Mouse (Mus musculus) heart, embryonic 10.5 days (tissue): ENCODE data around the gene Otc. TPM values are rescaled to one million over a fixed set of nuclear protein-coding genes. Genes with fewer than 3 reads are reported as not detected.

Source experiments
- DNase-seq: peaks from one replicate; pipeline ENCODE4 v3.0.0-alpha.2; 2017; ENCODE audit warnings: low spot score
- H3K27ac ChIP-seq: fragments of 300-500 bp; sonication (generic); 2 replicates; pipeline ENCODE4 v1.5.1; 2016; ENCODE audit warnings: mild to moderate bottlenecking
- H3K27me3 ChIP-seq: fragments of 300-500 bp; sonication (generic); 2 replicates; pipeline ENCODE4 v1.6.1; 2016; ENCODE audit warnings: mild to moderate bottlenecking; ENCODE audit not compliant: poor library complexity, insufficient read depth, severe bottlenecking
- H3K36me3 ChIP-seq: fragments of 300-500 bp; sonication (generic); 2 replicates; pipeline ENCODE4 v1.6.1; 2016; ENCODE audit warnings: mild to moderate bottlenecking, moderate library complexity
- H3K4me1 ChIP-seq: fragments of 300-500 bp; sonication (generic); 2 replicates; pipeline ENCODE4 v1.6.1; 2016; ENCODE audit warnings: mild to moderate bottlenecking
- H3K4me3 ChIP-seq: fragments of 300-500 bp; sonication (generic); 2 replicates; pipeline ENCODE4 v1.5.1; 2016; ENCODE audit warnings: mild to moderate bottlenecking, moderate library complexity
- H3K9me3 ChIP-seq: fragments of 300-500 bp; sonication (generic); 2 replicates; pipeline ENCODE4 v1.6.1; 2016; ENCODE audit warnings: mild to moderate bottlenecking, moderate library complexity
- WGBS: fragments of 180-500 bp; shearing (Covaris S2); methylation state at CpG from one replicate; pipeline ENCODE4 v1.1.7; 2016; 5-methylcytosine and 5-hydroxymethylcytosine counted together
- polyA plus RNA-seq: library from polyadenylated mRNA; unstranded; fragments of >200 nt; fragmentation: Nextera tagmentation; extraction: Ambion mirVana; gene quantifications from 2 replicates; pipeline ENCODE4 v1.2.1, GENCODE M21; 2016

Otc gene
- polyA plus RNA-seq = 1.5 TPM in 1 of 2 replicates, not detected in the other

GRCm38 (mm10) chrX:10251852-10252504 is at the start of gene Otc:
Otc (plus strand) TSS chrX:10252305.
- DNase-seq = no peak
- Histone ChIP-seq H3K27ac (no peak within 1 kb of the TSS), H3K36me3 (no peaks in the 10 kb centered on the region), H3K27me3 (no peaks in the 10 kb centered on the region), H3K9me3 (no peaks in the 10 kb centered on the region), H3K4me3 (no peak within 1 kb of the TSS), H3K4me1 (no peaks in the 10 kb centered on the region)
- 52% methylated on average over 2 of the region's 2 CpGs for whole genome bisulfite sequencing

DNA sequence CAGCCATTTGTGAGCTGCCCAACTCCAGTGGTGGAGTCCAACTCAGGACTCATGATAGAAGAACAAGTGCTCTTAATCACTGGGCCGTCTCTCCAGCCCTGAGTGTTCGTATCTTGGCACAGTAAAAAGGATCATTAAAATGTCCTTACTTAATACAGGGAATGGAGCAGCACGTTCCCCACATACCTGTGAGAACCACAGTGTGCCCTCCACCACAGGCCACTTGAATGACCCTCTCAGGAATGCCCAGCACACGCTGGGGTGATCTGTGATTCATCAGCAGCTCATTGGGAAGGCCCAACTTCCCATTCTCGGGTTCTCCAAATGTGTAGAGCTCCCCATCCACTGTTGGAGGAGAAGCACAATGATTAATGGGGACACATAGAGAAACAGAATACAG is 46.2 kb upstream of the Otc start:
- Histone ChIP-seq H3K27me3 (no peaks in the 10 kb centered on the region), H3K27ac (no peak overlapping the region), H3K9me3 (no peaks in the 10 kb centered on the region), H3K4me3 (no peak overlapping the region), H3K36me3 (peaks cover 4% of the 10 kb centered on the region; the same call in 1 of the 2 replicates), H3K4me1 (no peaks in the 10 kb centered on the region)
- 72% methylated on average over 5 of the region's 5 CpGs for WGBS
- DNase-seq = no peak

GRCm38 (mm10) chrX:10215972-10216371 is 36.1 kb upstream of the Otc start:
- peak overlapping the region; percentile 85 for H3K27ac ChIP-seq
- no peaks in the 10 kb centered on the region for H3K9me3 ChIP-seq
- H3K27me3 ChIP-seq = no peaks in the 10 kb centered on the region
- H3K36me3 ChIP-seq = no peaks in the 10 kb centered on the region
- H3K4me3 ChIP-seq = peak overlapping the region; percentile 63
- DNase-seq = no peak
- 18% methylated on average over 16 of the region's 16 CpGs for WGBS
- H3K4me1 ChIP-seq = no peaks in the 10 kb centered on the region

- no peaks in the 10 kb centered on the region for H3K4me1 ChIP-seq
- H3K27me3 ChIP-seq = no peaks in the 10 kb centered on the region
- peak; percentile 93 for DNase-seq
- H3K9me3 ChIP-seq = no peaks in the 10 kb centered on the region
- H3K4me3 ChIP-seq = peak within 1 kb of the TSS; percentile 63
- peak within 1 kb of the TSS; percentile 85 for H3K27ac ChIP-seq
- no peaks in the 10 kb centered on the region for H3K36me3 ChIP-seq
- 11% methylated on average over 46 of the region's 47 CpGs for WGBS
Observed at GRCm38 (mm10) chrX:10216410-10216949, 35.6 kb upstream of the Otc start, which contains the start of gene Rpgr. Rpgr (minus strand) TSS chrX:10216920.

GRCm38 (mm10) chrX:10219281-10219680 is 32.8 kb upstream of the Otc start:
- 63% methylated on average over 6 of the region's 6 CpGs for WGBS
- H3K27me3 ChIP-seq = no peaks in the 10 kb centered on the region
- H3K4me3 ChIP-seq = no peak overlapping the region
- no peaks in the 10 kb centered on the region for H3K9me3 ChIP-seq
- no peaks in the 10 kb centered on the region for H3K36me3 ChIP-seq
- no peak for DNase-seq
- H3K4me1 ChIP-seq = no peaks in the 10 kb centered on the region
- no peak overlapping the region for H3K27ac ChIP-seq

GRCm38 (mm10) chrX:10233051-10233450 is 19.1 kb upstream of the Otc start:
- no peaks in the 10 kb centered on the region for H3K36me3 ChIP-seq
- no peak overlapping the region for H3K4me3 ChIP-seq
- H3K27me3 ChIP-seq = no peaks in the 10 kb centered on the region
- no peak for DNase-seq
- H3K27ac ChIP-seq = no peak overlapping the region
- WGBS = 77% methylated on average over 2 of the region's 2 CpGs
- no peaks in the 10 kb centered on the region for H3K4me1 ChIP-seq
- H3K9me3 ChIP-seq = no peaks in the 10 kb centered on the region

DNA sequence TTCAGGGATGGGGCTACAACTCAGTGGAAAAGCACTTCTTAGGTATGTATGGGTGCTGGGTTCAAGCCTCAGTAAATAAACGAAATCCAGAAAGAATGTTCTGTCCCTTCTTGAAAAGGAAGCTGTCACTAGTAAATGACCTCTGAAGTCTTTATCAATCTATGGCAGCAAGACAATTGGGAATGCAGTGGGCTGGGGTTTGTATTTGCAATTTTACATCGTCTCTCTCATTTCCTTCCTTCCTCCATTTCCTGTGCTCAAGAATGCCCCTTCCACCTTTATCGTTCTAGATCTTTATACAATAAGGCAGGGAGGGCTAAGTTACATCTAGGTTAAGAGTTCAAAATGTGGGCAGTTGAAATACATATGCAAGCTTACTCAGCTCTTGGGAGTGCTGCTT is 17.5 kb upstream of the Otc start:
- WGBS = 60% methylated on average over 3 of the region's 3 CpGs
- Histone ChIP-seq H3K4me1 (no peaks in the 10 kb centered on the region), H3K36me3 (no peaks in the 10 kb centered on the region), H3K27me3 (no peaks in the 10 kb centered on the region), H3K27ac (no peak overlapping the region), H3K4me3 (no peak overlapping the region), H3K9me3 (no peaks in the 10 kb centered on the region)
- DNase-seq = no peak

DNA sequence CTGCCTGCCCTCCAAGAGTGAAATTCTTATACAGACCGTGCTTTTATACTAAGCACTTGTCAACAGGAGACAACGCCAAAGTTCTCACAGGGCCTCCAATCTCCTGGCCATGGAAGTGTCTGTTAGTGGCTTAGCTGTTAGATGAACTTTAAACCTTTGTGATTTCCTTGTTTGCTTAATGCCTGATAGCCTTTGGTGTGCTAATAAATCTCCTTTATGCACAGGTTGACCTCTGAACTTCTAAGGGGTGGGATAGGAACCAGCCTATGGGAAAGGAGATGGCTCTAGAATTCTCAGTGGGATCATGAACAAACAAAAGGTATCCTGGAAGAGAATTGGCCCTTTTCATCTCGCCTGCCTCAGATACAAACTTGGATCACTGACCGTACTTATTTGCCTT is 12.6 kb upstream of the Otc start:
- WGBS = 66% methylated on average over 4 of the region's 4 CpGs
- no peak overlapping the region for H3K4me3 ChIP-seq
- no peak overlapping the region for H3K27ac ChIP-seq
- H3K36me3 ChIP-seq = no peaks in the 10 kb centered on the region
- no peaks in the 10 kb centered on the region for H3K9me3 ChIP-seq
- DNase-seq = no peak
- no peaks in the 10 kb centered on the region for H3K4me1 ChIP-seq
- no peaks in the 10 kb centered on the region for H3K27me3 ChIP-seq

DNA sequence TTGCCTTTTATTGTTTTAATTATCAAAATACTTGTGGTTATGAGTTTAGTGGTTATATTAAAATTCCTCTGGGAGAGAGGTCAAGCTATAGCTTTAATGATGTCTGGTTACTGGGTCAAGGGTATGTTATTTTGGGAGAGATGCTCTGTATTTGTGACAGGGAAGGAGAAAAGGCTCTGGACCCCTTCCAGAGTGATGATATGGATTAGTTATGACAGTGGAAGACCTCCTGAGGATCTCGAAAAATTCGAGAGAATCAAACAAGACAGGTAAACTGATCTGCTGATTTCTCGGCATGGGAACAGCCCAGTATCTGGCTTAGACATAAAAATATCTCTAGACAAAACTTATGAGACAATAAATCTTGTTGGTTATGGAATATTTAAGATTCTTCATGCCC is 8.2 kb upstream of the Otc start:
- H3K9me3 ChIP-seq = no peaks in the 10 kb centered on the region
- H3K27ac ChIP-seq = no peak overlapping the region
- H3K4me3 ChIP-seq = no peak overlapping the region
- no peaks in the 10 kb centered on the region for H3K36me3 ChIP-seq
- H3K4me1 ChIP-seq = no peaks in the 10 kb centered on the region
- no peak for DNase-seq
- 65% methylated on average over 3 of the region's 3 CpGs for WGBS
- no peaks in the 10 kb centered on the region for H3K27me3 ChIP-seq

DNA sequence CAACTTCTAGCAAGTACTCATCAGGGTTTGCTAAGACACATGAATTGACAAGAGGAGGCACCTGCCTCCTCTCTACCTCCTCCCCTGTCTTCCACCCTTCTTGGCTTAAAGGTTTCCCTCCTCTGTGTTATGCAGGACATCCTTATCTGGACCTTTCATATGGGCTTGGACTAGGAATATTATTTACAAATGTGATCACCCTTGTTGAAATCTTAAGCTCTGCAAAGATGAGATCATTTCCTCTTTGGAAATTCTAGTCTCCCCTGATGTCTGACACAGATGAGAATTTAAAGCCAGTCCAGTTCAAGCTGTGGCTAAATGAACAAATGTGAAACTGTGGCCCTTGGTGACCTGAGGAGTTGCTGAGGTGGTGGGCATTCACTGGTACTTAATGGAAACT is 748 bp upstream of the Otc start:
- DNase-seq = no peak
- Histone ChIP-seq H3K9me3 (no peaks in the 10 kb centered on the region), H3K4me1 (no peaks in the 10 kb centered on the region), H3K36me3 (no peaks in the 10 kb centered on the region), H3K4me3 (no peak overlapping the region), H3K27ac (no peak overlapping the region), H3K27me3 (no peaks in the 10 kb centered on the region)

GRCm38 (mm10) chrX:10257774-10258173 is 5.7 kb downstream of the Otc start:
- Histone ChIP-seq H3K27me3 (no peaks in the 10 kb centered on the region), H3K36me3 (no peaks in the 10 kb centered on the region), H3K4me3 (no peak overlapping the region), H3K9me3 (no peaks in the 10 kb centered on the region), H3K27ac (no peak overlapping the region), H3K4me1 (no peaks in the 10 kb centered on the region)
- DNase-seq = no peak
- WGBS = 72% methylated on average over 1 of the region's 1 CpGs

GRCm38 (mm10) chrX:10258260-10258659 is 6.2 kb downstream of the Otc start:
- DNase-seq = no peak
- Histone ChIP-seq H3K27ac (no peak overlapping the region), H3K4me1 (no peaks in the 10 kb centered on the region), H3K9me3 (no peaks in the 10 kb centered on the region), H3K36me3 (no peaks in the 10 kb centered on the region), H3K27me3 (no peaks in the 10 kb centered on the region), H3K4me3 (no peak overlapping the region)
- 80% methylated on average over 5 of the region's 5 CpGs for WGBS

- Histone ChIP-seq H3K36me3 (no peaks in the 10 kb centered on the region), H3K27me3 (no peaks in the 10 kb centered on the region), H3K27ac (no peak overlapping the region), H3K9me3 (no peaks in the 10 kb centered on the region), H3K4me1 (no peaks in the 10 kb centered on the region), H3K4me3 (no peak overlapping the region)
- DNase-seq = no peak
- WGBS = 72% methylated on average over 3 of the region's 3 CpGs
Observed at GRCm38 (mm10) chrX:10268308-10268707, 16.2 kb downstream of the Otc start.
